Mouse (Mus musculus): ENCODE measurements around the gene Men1.

The Men1 gene

DNA sequence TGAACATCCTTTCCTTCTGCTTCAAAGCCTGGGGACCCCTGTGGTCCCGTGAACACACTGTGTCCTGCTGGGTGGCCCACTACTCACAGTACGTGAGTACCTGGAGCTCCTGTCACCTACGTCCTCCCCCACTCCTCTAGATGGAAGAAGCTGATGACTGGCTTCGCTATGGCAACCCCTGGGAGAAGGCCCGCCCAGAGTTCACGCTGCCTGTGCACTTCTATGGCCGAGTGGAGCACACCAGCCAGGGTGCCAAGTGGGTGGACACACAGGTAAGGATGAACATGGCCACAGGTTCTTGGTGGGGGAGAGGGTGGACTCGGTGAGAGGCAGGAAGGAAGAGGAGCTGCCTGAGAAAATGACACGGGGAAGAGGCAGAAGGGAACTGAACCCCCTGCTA lies 51.5 kb downstream of the Men1 start:
- in situ Hi-C loops (cut with MboI, MseI): loop anchor here in 1 of 2 experiments (10.0 kb wide), 1 partner anchor 449 kb away; no protein-coding TSS in a partner anchor

DNA sequence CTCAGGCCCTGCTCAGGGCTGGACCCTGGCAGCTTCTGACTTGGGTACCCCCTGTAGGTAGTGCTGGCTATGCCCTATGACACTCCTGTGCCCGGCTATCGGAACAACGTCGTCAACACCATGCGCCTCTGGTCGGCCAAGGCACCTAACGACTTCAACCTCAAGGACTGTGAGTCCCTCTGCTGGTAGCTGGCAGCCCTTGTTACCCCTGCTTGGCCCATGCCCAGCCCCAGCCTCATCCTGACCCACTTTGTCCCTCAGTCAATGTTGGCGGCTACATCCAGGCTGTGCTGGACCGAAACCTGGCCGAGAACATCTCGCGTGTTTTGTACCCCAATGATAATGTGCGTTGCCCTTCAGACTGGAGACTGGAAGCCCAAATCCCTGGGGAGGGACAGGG lies 53.2 kb downstream of the Men1 start:
- in situ Hi-C loops (cut with MboI, MseI): loop anchor here in 1 of 2 experiments (10.0 kb wide), 1 partner anchor 447 kb away; no protein-coding TSS in a partner anchor

DNA sequence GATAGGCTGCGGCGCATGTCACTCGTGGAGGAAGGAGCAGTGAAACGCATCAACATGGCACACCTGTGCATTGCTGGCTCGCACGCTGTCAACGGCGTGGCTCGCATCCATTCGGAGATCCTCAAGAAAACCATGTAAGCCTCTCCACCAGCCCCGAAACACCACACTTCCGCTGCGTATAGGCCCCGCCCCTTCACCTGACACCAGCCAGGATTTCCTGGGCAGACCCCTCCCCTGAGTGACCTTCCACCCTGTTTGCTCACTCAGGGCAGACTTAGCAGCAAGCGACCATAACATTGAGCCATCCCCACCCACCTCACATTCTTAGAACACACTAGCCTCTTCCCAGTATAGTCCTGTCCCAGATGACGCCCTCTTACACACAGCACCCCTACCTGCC lies 55.0 kb downstream of the Men1 start:
- in situ Hi-C loops (cut with MboI, MseI): loop anchor here in 1 of 2 experiments (10.0 kb wide), 1 partner anchor 445 kb away; no protein-coding TSS in a partner anchor

DNA sequence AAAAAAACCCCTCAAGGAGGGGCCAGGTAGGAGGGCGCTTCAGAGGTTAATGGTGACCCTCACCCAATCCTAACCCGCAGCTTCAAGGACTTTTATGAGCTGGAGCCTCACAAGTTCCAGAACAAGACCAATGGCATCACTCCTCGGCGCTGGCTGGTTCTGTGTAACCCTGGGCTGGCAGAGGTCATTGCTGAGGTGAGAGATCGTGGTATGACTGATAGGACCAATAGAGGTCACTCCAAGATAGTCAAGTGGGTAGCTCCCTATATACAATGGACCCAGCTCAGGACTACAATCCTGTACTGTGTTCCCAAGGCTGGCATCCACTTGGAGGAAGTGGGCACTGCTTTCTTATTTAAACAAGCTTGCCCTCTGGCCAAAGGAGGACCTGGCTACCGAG lies 55.5 kb downstream of the Men1 start:
- in situ Hi-C loops (cut with MboI, MseI): no loop called here

All from T-helper 17 cell (primary cell).